Mouse (Mus musculus) central nervous system, embryonic 18 days (tissue): Measurements from ENCODE around the gene Lce3f. TPM values are rescaled to one million over a fixed set of nuclear protein-coding genes. Genes with fewer than 3 reads are reported as not detected.

Experiments
- polyA plus RNA-seq: library from polyadenylated mRNA; depleted of rRNA; stranded (reverse); fragments of >200 nt; gene quantifications from 2 replicates; pipeline ENCODE4 v1.2.3, GENCODE M21; 2012; rRNA removed

Gene Lce3f
- polyA plus RNA-seq, result not detected in 2 replicates

GRCm38 (mm10) chr3:92991926-92992325, at the start of gene Lce3f:
Gene Lce3f (plus strand): TSS chr3:92992226.

GRCm38 (mm10) chr3:92944186-92944585, 47.8 kb upstream of the Lce3f start, which contains the start of gene Lce3c:
Gene Lce3c (plus strand): TSS chr3:92944486.

GRCm38 (mm10) chr3:92957090-92957489, 34.9 kb upstream of the Lce3f start, which contains the start of gene Lce3d:
Gene Lce3d (plus strand): TSS chr3:92957390.

GRCm38 (mm10) chr3:92966761-92967160, 25.3 kb upstream of the Lce3f start, which contains the start of gene Lce3e:
Gene Lce3e (plus strand): TSS chr3:92967061.

GRCm38 (mm10) chr3:93015460-93016104, 23.6 kb downstream of the Lce3f start, which contains the start of gene Crct1:
Gene Crct1 (minus strand): TSS chr3:93015687.

GRCm38 (mm10) chr3:93018960-93019359, 26.9 kb downstream of the Lce3f start, which contains the start of gene Lce1m:
Gene Lce1m (minus strand): TSS chr3:93019060.

Other genes starting within 250 kb of the Lce3f start
- gene Lce1g, start 239.9 kb upstream of the Lce3f start, polyA plus RNA-seq, result not detected in 2 replicates
- gene Lce1h, start 227.2 kb upstream of the Lce3f start, polyA plus RNA-seq, result not detected in 2 replicates
- not detected in 2 replicates for gene Lce1i, start 213.3 kb upstream of the Lce3f start, polyA plus RNA-seq
- not detected in 2 replicates for gene Lce1j, start 201.7 kb upstream of the Lce3f start, polyA plus RNA-seq
- not detected in 2 replicates for gene Lce1k, start 184.3 kb upstream of the Lce3f start, polyA plus RNA-seq
- gene Kprp, start 165.0 kb upstream of the Lce3f start, polyA plus RNA-seq, result not detected in 2 replicates
- gene Lce1l, start 140.9 kb upstream of the Lce3f start, polyA plus RNA-seq, result not detected in 2 replicates
- not detected in 2 replicates for gene 2310050C09Rik, start 122.0 kb upstream of the Lce3f start, polyA plus RNA-seq
- not detected in 2 replicates for gene Lce3a, start 66.0 kb upstream of the Lce3f start, polyA plus RNA-seq
- not detected in 2 replicates for gene Lce3b, start 59.2 kb upstream of the Lce3f start, polyA plus RNA-seq
- gene Lce3c, start 47.7 kb upstream of the Lce3f start, polyA plus RNA-seq, result not detected in 2 replicates
- gene Lce3d, start 34.8 kb upstream of the Lce3f start, polyA plus RNA-seq, result not detected in 2 replicates
- gene Lce3e, start 25.2 kb upstream of the Lce3f start, polyA plus RNA-seq, result not detected in 2 replicates
- gene Crct1, start 23.5 kb downstream of the Lce3f start, polyA plus RNA-seq, result 1.2 and 2.7 TPM in 2 replicates
- not detected in 2 replicates for gene Lce1m, start 26.8 kb downstream of the Lce3f start, polyA plus RNA-seq
- not detected in 2 replicates for gene Gm4858, start 76.6 kb downstream of the Lce3f start, polyA plus RNA-seq
- gene Crnn, start 152.6 kb downstream of the Lce3f start, polyA plus RNA-seq, result not detected in 2 replicates
- gene Flg2, start 205.1 kb downstream of the Lce3f start, polyA plus RNA-seq, result not detected in 2 replicates